Mouse (Mus musculus) spleen, adult 12 weeks (tissue): ENCODE results near the gene Nmur2.

Experiments
- DNase-seq: peaks from one replicate; pipeline ENCODE4 v3.0.0; 2022; ENCODE audit warnings: low spot score

Nmur2 gene

GRCm38 (mm10) chr11:56040917-56041316, at the start of gene Nmur2:
Gene Nmur2 (minus strand): TSS chr11:56041010.
- DNase-seq, result no peak

GRCm38 (mm10) chr11:56089127-56089689, 48.4 kb upstream of the Nmur2 start:
- no peak for DNase-seq

- DNase-seq, result no peak
Observed at GRCm38 (mm10) chr11:56072131-56072530, 31.3 kb upstream of the Nmur2 start.

GRCm38 (mm10) chr11:56069658-56070057, 28.8 kb upstream of the Nmur2 start:
- no peak for DNase-seq

GRCm38 (mm10) chr11:56065147-56065546, 24.3 kb upstream of the Nmur2 start:
- no peak for DNase-seq

GRCm38 (mm10) chr11:56064575-56064974, 23.8 kb upstream of the Nmur2 start:
- DNase-seq, result no peak

GRCm38 (mm10) chr11:56059236-56059635, 18.4 kb upstream of the Nmur2 start:
- DNase-seq, result no peak

- no peak for DNase-seq
Observed at GRCm38 (mm10) chr11:56054439-56054838, 13.6 kb upstream of the Nmur2 start.

- DNase-seq, result no peak
Observed at GRCm38 (mm10) chr11:56026854-56027253, 14.0 kb downstream of the Nmur2 start.

GRCm38 (mm10) chr11:56025746-56026570, 14.9 kb downstream of the Nmur2 start:
- DNase-seq, result no peak

- DNase-seq, result no peak
Observed at GRCm38 (mm10) chr11:56013510-56014057, 27.2 kb downstream of the Nmur2 start.

- no peak for DNase-seq
Observed at GRCm38 (mm10) chr11:56012396-56012795, 28.4 kb downstream of the Nmur2 start.

- DNase-seq, result no peak
Observed at GRCm38 (mm10) chr11:56008277-56008676, 32.5 kb downstream of the Nmur2 start.

- no peak for DNase-seq
Observed at GRCm38 (mm10) chr11:55992799-55993198, 48.0 kb downstream of the Nmur2 start.

- DNase-seq, result no peak
Observed at GRCm38 (mm10) chr11:55992148-55992547, 48.7 kb downstream of the Nmur2 start.

- DNase-seq, result no peak
Observed at GRCm38 (mm10) chr11:55991505-55992066, 49.2 kb downstream of the Nmur2 start.

- DNase-seq, result no peak
Observed at GRCm38 (mm10) chr11:55984643-55985042, 56.2 kb downstream of the Nmur2 start.

GRCm38 (mm10) chr11:55981656-55982055, 59.2 kb downstream of the Nmur2 start:
- DNase-seq, result no peak

GRCm38 (mm10) chr11:55978146-55978545, 62.7 kb downstream of the Nmur2 start:
- no peak for DNase-seq
